Mouse (Mus musculus) liver, embryonic 14.5 days (tissue): ENCODE data around the gene Agfg2. TPM values are rescaled to one million over a fixed set of nuclear protein-coding genes. Genes with fewer than 3 reads are reported as not detected.

Experiments
- ATAC-seq: fragments of 200-750 bp; cut with Nextera tagmentation; 2 replicates; pipeline ENCODE4 v1.8.0; 2017; ENCODE audit warnings: moderate number of reproducible peaks, mild to moderate bottlenecking, moderate library complexity; ENCODE audit not compliant: insufficient read depth
- DNase-seq, 3 experiments: peaks; one replicate each; pipeline ENCODE4 v3.0.0-alpha.2; 2012 to 2013; ENCODE audit warnings: low read depth in 3 of 3, low spot score in 3 of 3
- H3K27ac ChIP-seq: fragments of 300-500 bp; sonication (generic); 2 replicates; pipeline ENCODE4 v1.5.1; 2014; ENCODE audit warnings: moderate library complexity, mild to moderate bottlenecking, control low read depth, inconsistent platforms
- H3K27me3 ChIP-seq: fragments of 300-500 bp; sonication (generic); 2 replicates; pipeline ENCODE4 v1.6.1; 2014; ENCODE audit warnings: mild to moderate bottlenecking, low read length, moderate library complexity; ENCODE audit not compliant: control insufficient read depth, insufficient read depth
- H3K36me3 ChIP-seq: fragments of 300-500 bp; sonication (generic); replicated peaks from 2 replicates; pipeline ENCODE4 v1.6.1; 2014; ENCODE audit warnings: low read depth; ENCODE audit not compliant: control insufficient read depth, insufficient read depth
- H3K4me1 ChIP-seq, 2 experiments: fragments of 200-500 bp in 1 of 2; fragments of 300-500 bp in 1 of 2; sonication (generic) in 1 of 2; replicated peaks; 2 replicates each; pipeline ENCODE4 v1.6.1; 2012 to 2014; ENCODE audit warnings: antibody characterized with exemption in 1 of 2, inconsistent platforms in 1 of 2, low read length in 1 of 2; ENCODE audit not compliant: control insufficient read depth in 2 of 2, insufficient read depth in 2 of 2
- H3K4me2 ChIP-seq: fragments of 300-500 bp; sonication (generic); 2 replicates; pipeline ENCODE4 v1.6.1; 2014; ENCODE audit warnings: low read depth, mild to moderate bottlenecking, control low read depth, moderate library complexity
- H3K4me3 ChIP-seq, 2 experiments: fragments of 200-500 bp in 1 of 2; fragments of 300-500 bp in 1 of 2; sonication (generic) in 1 of 2; 2 replicates each; pipeline ENCODE4 v1.5.1; 2012 to 2014; ENCODE audit warnings: low read depth in 2 of 2, low read length in 2 of 2, mild to moderate bottlenecking in 2 of 2, control low read depth in 1 of 2, inconsistent platforms in 1 of 2, moderate library complexity in 1 of 2; ENCODE audit not compliant: insufficient read depth in 1 of 2
- H3K9ac ChIP-seq: fragments of 300-500 bp; sonication (generic); replicated peaks from 2 replicates; pipeline ENCODE4 v1.6.1; 2014; ENCODE audit warnings: mild to moderate bottlenecking, control low read depth, moderate library complexity
- H3K9me3 ChIP-seq: fragments of 300-500 bp; sonication (generic); 2 replicates; pipeline ENCODE4 v1.6.1; 2016; ENCODE audit warnings: low read length, mixed read lengths; ENCODE audit not compliant: control insufficient read depth
- CTCF ChIP-seq: IDR thresholded peaks from 2 replicates; pipeline ENCODE4 v1.5.1; 2016; ENCODE audit warnings: antibody characterized with exemption, low read depth, control low read depth
- EP300 ChIP-seq: IDR thresholded peaks from 2 replicates; pipeline ENCODE4 v1.6.1; 2016; ENCODE audit warnings: antibody characterized with exemption, low read depth
- WGBS: fragments of 180-500 bp; shearing (Covaris S2); extraction: QIAGEN DNeasy Blood & Tissue Kit; methylation state at CpG from one replicate; pipeline ENCODE4 v1.1.7; 2014; ENCODE audit not compliant: insufficient replicate concordance; 5-methylcytosine and 5-hydroxymethylcytosine counted together
- polyA plus RNA-seq, 2 experiments: library from polyadenylated mRNA; depleted of rRNA in 1 of 2; stranded (reverse) in 1 of 2; unstranded in 1 of 2; fragments of >200 nt; fragmentation: Nextera tagmentation in 1 of 2; extraction: Ambion mirVana in 1 of 2; gene quantifications; 2 replicates each; pipeline versions ENCODE4 v1.2.1 to v1.2.3; 2012 to 2014

Gene Agfg2
- polyA plus RNA-seq, 2 experiments = 20.5 to 22.4 TPM

GRCm38 (mm10) chr5:137647827-137648601 is 36.5 kb downstream of the Agfg2 start:
- no peak overlapping the region for H3K4me2 ChIP-seq
- TF ChIP-seq EP300 (no peak), CTCF (no peak)
- WGBS = 36% methylated on average over 9 of the region's 9 CpGs
- peak; percentile 60 for ATAC-seq
- no peak overlapping the region for H3K9ac ChIP-seq
- peaks cover 16% of the 10 kb centered on the region for H3K27me3 ChIP-seq
- peaks cover 7 to 17% of the 10 kb centered on the region in 2 experiments; a peak in 3 of 4 replicates for H3K4me1 ChIP-seq
- no peaks in the 10 kb centered on the region for H3K9me3 ChIP-seq
- H3K27ac ChIP-seq = no peak overlapping the region
- DNase-seq = no peak
- H3K36me3 ChIP-seq = peaks cover 24% of the 10 kb centered on the region
- H3K4me3 ChIP-seq = no peak overlapping the region

- Histone ChIP-seq H3K27me3 (peaks cover 16% of the 10 kb centered on the region), H3K27ac (no peak within 1 kb of the TSS), H3K36me3 (peaks cover under 1% of the 10 kb centered on the region; the same call in 1 of the 2 replicates), H3K4me1 (peaks cover 7 to 13% of the 10 kb centered on the region in 2 experiments; a peak in 3 of 4 replicates), H3K9me3 (no peaks in the 10 kb centered on the region), H3K4me2 (peak within 1 kb of the TSS; percentile 59), H3K9ac (no peak within 1 kb of the TSS), H3K4me3 (peak within 1 kb of the TSS in 1 of 2 experiments; percentile 38; a peak in 2 of 4 replicates)
- no peak for TF ChIP-seq EP300
- no peak for TF ChIP-seq CTCF
- ATAC-seq = peak; percentile 9; the same call in 1 of the 2 replicates
- no peak for DNase-seq
- WGBS = 16% methylated on average over 11 of the region's 11 CpGs
Observed at GRCm38 (mm10) chr5:137645652-137646091, 38.9 kb downstream of the Agfg2 start, which contains the start of gene Irs3. Irs3 (minus strand) TSS chr5:137645714.

GRCm38 (mm10) chr5:137645091-137645651 is 39.4 kb downstream of the Agfg2 start:
- Histone ChIP-seq H3K4me2 (peak overlapping the region; percentile 59), H3K4me1 (peaks cover 7 to 12% of the 10 kb centered on the region in 2 experiments; a peak in 3 of 4 replicates), H3K27ac (no peak overlapping the region), H3K4me3 (peak overlapping the region in 1 of 2 experiments; percentile 38; a peak in 2 of 4 replicates), H3K36me3 (no peaks in the 10 kb centered on the region; the same call in 1 of the 2 replicates), H3K9me3 (no peaks in the 10 kb centered on the region), H3K9ac (no peak overlapping the region), H3K27me3 (peaks cover 16% of the 10 kb centered on the region)
- no peak for ATAC-seq
- TF ChIP-seq EP300 (no peak), CTCF (no peak)
- DNase-seq = no peak
- WGBS = 3% methylated on average over 44 of the region's 44 CpGs

DNA sequence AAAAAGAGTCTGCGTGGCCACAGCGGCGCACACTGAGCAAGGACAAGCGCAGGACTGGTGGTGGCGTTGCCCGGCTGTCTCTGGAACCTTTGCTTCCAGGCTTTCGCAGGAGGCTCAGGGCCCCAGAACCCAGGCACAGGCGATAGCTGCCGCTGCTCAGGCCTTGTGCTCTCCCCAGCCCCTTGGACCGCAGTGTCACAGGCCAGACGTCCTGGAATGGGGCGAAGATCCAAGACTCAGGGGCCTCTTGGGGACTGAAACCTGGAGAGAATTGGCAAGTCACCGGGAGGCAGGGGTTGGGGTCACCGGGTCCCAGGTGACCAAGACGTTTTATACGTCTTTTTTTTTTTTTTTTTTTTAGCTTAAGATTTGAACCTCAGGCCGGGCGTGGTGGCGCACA is 40.0 kb downstream of the Agfg2 start:
- Histone ChIP-seq H3K9ac (no peak overlapping the region), H3K4me3 (no peak overlapping the region), H3K27me3 (peaks cover 16% of the 10 kb centered on the region), H3K9me3 (no peaks in the 10 kb centered on the region), H3K4me1 (peaks cover 7 to 9% of the 10 kb centered on the region in 2 experiments; a peak in 3 of 4 replicates), H3K36me3 (peaks cover 3% of the 10 kb centered on the region; the same call in 1 of the 2 replicates), H3K27ac (no peak overlapping the region), H3K4me2 (no peak overlapping the region)
- no peak for DNase-seq
- no peak for ATAC-seq
- WGBS = 64% methylated on average over 19 of the region's 19 CpGs
- no peak for TF ChIP-seq EP300
- TF ChIP-seq CTCF = no peak

- no peaks in the 10 kb centered on the region for H3K9me3 ChIP-seq
- no peak overlapping the region for H3K9ac ChIP-seq
- TF ChIP-seq CTCF (no peak), EP300 (no peak)
- DNase-seq (no peak), ATAC-seq (no peak)
- H3K36me3 ChIP-seq = peaks cover 11% of the 10 kb centered on the region; the same call in 1 of the 2 replicates
- no peak overlapping the region for H3K27ac ChIP-seq
- no peak overlapping the region for H3K4me2 ChIP-seq
- WGBS = 62% methylated on average over 4 of the region's 4 CpGs
- peaks cover 16% of the 10 kb centered on the region for H3K27me3 ChIP-seq
- no peak overlapping the region for H3K4me3 ChIP-seq
- H3K4me1 ChIP-seq = peaks cover 2% of the 10 kb centered on the region in 2 experiments; a peak in 3 of 4 replicates
Observed at GRCm38 (mm10) chr5:137642886-137643285, 41.6 kb downstream of the Agfg2 start.
